Mouse (Mus musculus) embryonic facial prominence, embryonic 13.5 days (tissue): Measurements from ENCODE around the gene Trio. TPM values are rescaled to one million over a fixed set of nuclear protein-coding genes. Genes with fewer than 3 reads are reported as not detected.

Experiments
- ATAC-seq: fragments of 200-750 bp; cut with Nextera tagmentation; 2 replicates; pipeline ENCODE4 v1.8.0; 2017; ENCODE audit warnings: low read depth; ENCODE audit not compliant: insufficient number of reproducible peaks, insufficient read depth, low FRiP score, low TSS enrichment
- H3K27ac ChIP-seq: fragments of 300-500 bp; sonication (generic); 2 replicates; pipeline ENCODE4 v1.5.1; 2015; ENCODE audit warnings: moderate library complexity, mild to moderate bottlenecking, inconsistent platforms
- H3K27me3 ChIP-seq: fragments of 300-500 bp; sonication (generic); 2 replicates; pipeline ENCODE4 v1.6.1; 2015; ENCODE audit warnings: mild to moderate bottlenecking, inconsistent platforms
- H3K36me3 ChIP-seq: fragments of 300-500 bp; sonication (generic); 2 replicates; pipeline ENCODE4 v1.6.1; 2015; ENCODE audit warnings: mild to moderate bottlenecking, inconsistent platforms
- H3K4me1 ChIP-seq: fragments of 300-500 bp; sonication (generic); 2 replicates; pipeline ENCODE4 v1.6.1; 2015; ENCODE audit warnings: inconsistent platforms
- H3K4me2 ChIP-seq: fragments of 300-500 bp; sonication (generic); 2 replicates; pipeline ENCODE4 v1.6.1; 2015; ENCODE audit warnings: moderate library complexity, mild to moderate bottlenecking, inconsistent platforms
- H3K4me3 ChIP-seq: fragments of 300-500 bp; sonication (generic); 2 replicates; pipeline ENCODE4 v1.5.1; 2015; ENCODE audit warnings: mild to moderate bottlenecking, inconsistent platforms
- H3K9ac ChIP-seq: fragments of 300-500 bp; sonication (generic); 2 replicates; pipeline ENCODE4 v1.6.1; 2015; ENCODE audit warnings: mild to moderate bottlenecking, inconsistent platforms
- H3K9me3 ChIP-seq: fragments of 300-500 bp; sonication (generic); 2 replicates; pipeline ENCODE4 v1.6.1; 2016; ENCODE audit warnings: inconsistent platforms
- WGBS: fragments of 180-500 bp; shearing (Covaris S2); methylation state at CpG from one replicate; pipeline ENCODE4 v1.1.7; 2015; ENCODE audit warnings: mixed read lengths; 5-methylcytosine and 5-hydroxymethylcytosine counted together
- polyA plus RNA-seq: library from polyadenylated mRNA; unstranded; fragments of >200 nt; fragmentation: Nextera tagmentation; extraction: Ambion mirVana; gene quantifications from 2 replicates; pipeline ENCODE4 v1.2.1, GENCODE M21; 2015

Trio gene
- polyA plus RNA-seq, 1 experiment from 2014 or later, result 48.8 TPM

DNA sequence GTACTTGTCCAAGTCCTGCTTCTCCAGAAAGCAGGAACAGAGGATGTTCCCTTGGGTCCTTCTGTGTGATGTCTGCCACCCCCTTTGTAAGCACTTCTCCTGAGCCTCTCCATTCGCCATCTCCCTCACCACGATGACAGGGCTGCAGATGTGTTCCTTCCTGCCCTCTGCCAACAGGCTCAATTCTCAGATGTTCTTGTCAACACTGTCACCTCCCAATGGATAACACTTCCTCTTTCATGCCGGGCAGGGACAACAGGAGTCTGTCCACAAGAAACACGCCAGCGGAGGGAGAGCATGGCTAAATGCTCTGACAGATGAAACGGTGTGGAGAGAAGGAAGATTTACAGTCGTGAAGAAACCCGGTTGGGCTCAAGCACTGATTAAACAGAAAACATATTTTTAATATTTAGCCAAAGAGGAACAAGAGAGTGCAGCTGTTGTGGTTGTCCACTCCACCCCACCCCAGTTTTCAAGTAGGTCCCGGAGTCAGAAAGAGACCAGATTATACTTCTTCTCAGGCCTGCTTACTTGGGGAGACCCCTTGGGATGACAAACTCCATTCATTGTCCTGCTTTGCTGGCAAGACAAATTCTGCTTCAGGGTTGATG is 337.5 kb downstream of the Trio start:
- H3K27me3 ChIP-seq, result no peaks in the 10 kb centered on the region
- no peak overlapping the region for H3K4me2 ChIP-seq
- H3K9ac ChIP-seq, result no peak overlapping the region
- H3K4me3 ChIP-seq, result no peak overlapping the region
- no peak overlapping the region for H3K27ac ChIP-seq
- no peaks in the 10 kb centered on the region for H3K36me3 ChIP-seq
- H3K4me1 ChIP-seq, result 0 out of 2 replicates have a peak, but pooled peaks cover 2% of the 10 kb centered on the region
- no peak for ATAC-seq
- 64% methylated on average over 9 of the region's 9 CpGs for WGBS
- no peaks in the 10 kb centered on the region for H3K9me3 ChIP-seq

DNA sequence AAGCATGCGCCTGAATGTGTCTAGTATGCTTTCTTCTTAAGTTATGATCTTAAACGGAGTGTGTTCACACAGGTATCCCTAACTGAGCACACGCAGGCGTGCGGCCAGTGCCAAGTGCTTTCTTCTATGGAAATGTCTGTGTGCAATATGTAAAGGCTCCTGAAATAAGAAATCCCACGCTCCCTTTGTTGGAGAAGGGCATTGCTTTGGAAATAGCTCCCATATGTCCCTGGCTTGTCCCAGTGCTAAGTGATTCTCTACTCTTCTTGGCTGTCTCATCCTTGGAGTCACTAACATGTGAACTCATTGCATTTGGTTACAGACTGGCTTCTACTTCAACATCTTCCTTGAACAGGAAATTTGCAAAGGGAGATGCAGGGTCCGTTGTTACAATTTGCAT is 340.8 kb downstream of the Trio start:
- no peak overlapping the region for H3K9ac ChIP-seq
- no peak overlapping the region for H3K27ac ChIP-seq
- WGBS, result 66% methylated on average over 7 of the region's 7 CpGs
- H3K4me1 ChIP-seq, result peaks cover 20% of the 10 kb centered on the region
- ATAC-seq, result no peak
- no peak overlapping the region for H3K4me3 ChIP-seq
- no peaks in the 10 kb centered on the region for H3K27me3 ChIP-seq
- H3K36me3 ChIP-seq, result no peaks in the 10 kb centered on the region
- H3K4me2 ChIP-seq, result no peak overlapping the region
- no peaks in the 10 kb centered on the region for H3K9me3 ChIP-seq

- H3K9me3 ChIP-seq, result no peaks in the 10 kb centered on the region
- no peak for ATAC-seq
- H3K4me1 ChIP-seq, result peaks cover 20% of the 10 kb centered on the region
- H3K9ac ChIP-seq, result no peak overlapping the region
- H3K36me3 ChIP-seq, result no peaks in the 10 kb centered on the region
- no peaks in the 10 kb centered on the region for H3K27me3 ChIP-seq
- H3K4me2 ChIP-seq, result no peak overlapping the region
- H3K27ac ChIP-seq, result peak overlapping the region; percentile 60
- WGBS, result 78% methylated on average over 1 of the region's 1 CpGs
- no peak overlapping the region for H3K4me3 ChIP-seq
Observed at GRCm38 (mm10) chr15:27683206-27683605, 342.4 kb downstream of the Trio start.

DNA sequence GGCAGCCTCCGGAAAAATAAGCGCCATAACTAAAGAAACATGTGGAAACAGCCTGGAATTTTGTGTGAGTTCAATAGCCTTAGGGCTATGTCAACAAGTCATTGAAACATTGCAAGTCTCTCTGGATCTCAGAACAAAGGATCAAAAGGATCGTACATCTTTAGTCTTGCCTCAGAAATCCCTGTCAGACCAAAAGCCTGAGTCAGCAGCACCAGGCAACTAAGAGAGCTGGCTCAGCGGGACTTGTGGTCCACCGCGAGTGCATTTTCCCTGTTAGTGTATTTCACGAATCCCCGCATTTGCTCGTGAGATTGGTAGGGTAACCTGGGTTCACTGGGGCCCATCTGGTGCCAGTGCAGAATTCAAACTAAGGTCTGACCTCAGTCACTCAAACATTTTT is 343.0 kb downstream of the Trio start:
- Histone ChIP-seq H3K36me3 (no peaks in the 10 kb centered on the region), H3K4me1 (peaks cover 20% of the 10 kb centered on the region), H3K4me3 (no peak overlapping the region), H3K9ac (no peak overlapping the region), H3K27me3 (no peaks in the 10 kb centered on the region), H3K27ac (peak overlapping the region; percentile 60), H3K4me2 (peak overlapping the region; percentile 32; the same call in 1 of the 2 replicates), H3K9me3 (no peaks in the 10 kb centered on the region)
- ATAC-seq, result no peak
- 18% methylated on average over 9 of the region's 9 CpGs for WGBS

DNA sequence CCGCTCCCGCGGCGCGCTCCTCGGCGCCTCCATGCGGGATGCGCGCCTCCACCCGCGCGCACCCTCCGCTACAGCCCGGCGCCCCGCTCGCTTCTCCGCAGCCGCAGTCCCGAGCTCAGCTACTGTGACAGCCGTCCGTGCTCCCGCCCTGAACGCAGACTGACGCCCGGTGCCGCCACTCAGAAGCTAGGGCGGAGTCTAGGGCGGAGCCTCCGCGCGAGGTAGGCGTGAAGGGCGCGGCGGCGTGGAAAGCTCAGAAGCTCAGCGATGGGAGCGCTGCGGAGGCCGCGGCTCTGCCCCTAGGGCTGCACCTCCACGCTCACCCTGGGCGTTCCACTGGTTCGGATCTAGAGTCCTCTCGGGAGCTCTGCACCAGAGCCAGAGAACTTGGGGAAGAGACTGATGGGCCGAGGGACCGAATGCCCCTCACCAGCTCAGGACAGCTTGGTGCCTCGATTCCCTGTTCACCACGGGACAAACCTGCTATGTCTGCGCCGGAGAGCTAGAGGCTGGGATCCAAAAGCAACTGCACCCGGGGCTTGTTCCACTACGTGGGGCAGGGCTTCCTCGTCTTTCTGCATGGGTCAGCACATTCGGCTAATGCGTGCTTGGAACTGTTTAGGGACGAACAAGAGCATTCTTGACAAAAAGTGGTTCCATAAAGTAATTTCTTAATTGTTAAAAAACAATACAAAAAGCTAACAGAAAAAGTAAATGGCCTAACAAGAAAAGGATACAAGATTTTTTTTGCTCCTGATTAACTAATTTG is 344.0 kb downstream of the Trio start, which contains the start of gene Otulinl:
Gene Otulinl (minus strand): TSS at position 161 of the 769 bp plus-strand sequence.
- WGBS, result 1% methylated on average over 59 of the region's 59 CpGs
- peak within 1 kb of the TSS; percentile 74 for H3K27ac ChIP-seq

DNA sequence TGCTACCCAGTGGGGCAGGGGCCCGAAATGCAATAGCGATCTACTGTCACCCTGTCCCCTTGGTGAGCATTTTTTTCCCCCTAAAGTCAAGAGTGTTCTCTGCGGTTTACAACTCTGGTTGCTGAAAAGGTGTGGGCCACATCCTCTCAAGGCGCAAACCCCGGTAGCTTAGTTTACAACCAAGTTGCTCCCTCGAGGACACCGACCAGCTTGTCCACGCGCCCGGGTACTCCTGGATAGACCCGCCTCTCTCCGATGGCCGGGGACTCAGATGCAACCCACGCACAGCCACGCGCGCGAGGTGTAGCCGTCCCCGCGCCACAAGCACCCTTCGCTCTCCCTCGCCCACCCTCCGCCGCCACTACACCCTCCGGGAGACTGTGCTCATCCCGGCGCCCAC is 344.7 kb downstream of the Trio start:
- Histone ChIP-seq H3K4me3 (peak overlapping the region; percentile 69), H3K9me3 (no peaks in the 10 kb centered on the region), H3K27me3 (no peaks in the 10 kb centered on the region), H3K36me3 (no peaks in the 10 kb centered on the region), H3K27ac (no peak overlapping the region; the same call in 1 of the 2 replicates), H3K4me1 (peaks cover 29% of the 10 kb centered on the region), H3K9ac (peak overlapping the region; percentile 79), H3K4me2 (peak overlapping the region; percentile 86)
- WGBS, result 4% methylated on average over 28 of the region's 28 CpGs
- ATAC-seq, result peak; percentile 27

More for the DNA sequence above, 344.0 kb downstream of the Trio start, which contains the start of gene Otulinl:
- Histone ChIP-seq H3K4me2 (peak within 1 kb of the TSS; percentile 86), H3K9me3 (no peaks in the 10 kb centered on the region), H3K4me3 (peak within 1 kb of the TSS; percentile 69), H3K4me1 (peaks cover 24% of the 10 kb centered on the region), H3K36me3 (no peaks in the 10 kb centered on the region), H3K9ac (peak within 1 kb of the TSS; percentile 79), H3K27me3 (no peaks in the 10 kb centered on the region)
- ATAC-seq, result peak; percentile 98

Other genes with a start within 250 kb of the Trio start
- 0.03 and 0.08 TPM in 2 replicates for gene Dnah5, start 177.9 kb upstream of the Trio start, polyA plus RNA-seq